Mouse (Mus musculus): ENCODE results near the gene Uspl1. TPM values are rescaled to one million over a fixed set of nuclear protein-coding genes. Genes with fewer than 3 reads are reported as not detected.
"Not testable (repeated sequence)": the region's sequence is repeated elsewhere in the genome, so short reads cannot be mapped to it uniquely, and the experiment has no call there.

Gene Uspl1
- polyA plus RNA-seq, 1 experiment from 2014 or later = 15.5 TPM

GRCm38 (mm10) chr5:149140336-149140735, 43.8 kb upstream of the Uspl1 start:
- no peak overlapping the region for H3K27ac ChIP-seq (replicated peaks)
- no peak overlapping the region for H3K9ac ChIP-seq (ENCODE audit: low read length)
- H3K27me3 ChIP-seq (ENCODE audit: control insufficient read depth, insufficient read depth, low read length) = no peaks in the 10 kb centered on the region
- DNase-seq (ENCODE audit: low spot score) = no peak
- no peaks in the 10 kb centered on the region for H3K36me3 ChIP-seq (ENCODE audit: control insufficient read depth, insufficient read depth, low read length)
- ATAC-seq (ENCODE audit: low FRiP score, low TSS enrichment) = no peak
- H3K4me1 ChIP-seq (replicated peaks; ENCODE audit: control insufficient read depth, insufficient read depth) = no peaks in the 10 kb centered on the region
- H3K9me3 ChIP-seq (ENCODE audit: control insufficient read depth, low read length) = no peaks in the 10 kb centered on the region
- no peak overlapping the region for H3K4me2 ChIP-seq (replicated peaks; ENCODE audit: low read depth)
- TF ChIP-seq EP300 (optimal IDR thresholded peaks at IDR 0.05) = no peak
- TF ChIP-seq CTCF (IDR thresholded peaks at IDR 0.05; ENCODE audit: low read depth) = no peak
- no peak overlapping the region for H3K4me3 ChIP-seq (ENCODE audit: low read depth, low read length)
- WGBS = 66% methylated on average over 9 of the region's 9 CpGs

- not testable (repeated sequence) for ATAC-seq (ENCODE audit: low FRiP score, low TSS enrichment); H3K4me1 ChIP-seq (replicated peaks; ENCODE audit: control insufficient read depth, insufficient read depth); H3K4me3 ChIP-seq (ENCODE audit: low read depth, low read length)
These were observed 43.0 kb upstream of the Uspl1 start for GRCm38 (mm10) chr5:149141155-149141554.

GRCm38 (mm10) chr5:149143766-149144375, 40.3 kb upstream of the Uspl1 start:
- H3K4me1 ChIP-seq (replicated peaks; ENCODE audit: control insufficient read depth, insufficient read depth) = no peaks in the 10 kb centered on the region
- DNase-seq (ENCODE audit: low spot score) (peak; percentile 50), ATAC-seq (ENCODE audit: low FRiP score, low TSS enrichment) (peak; percentile 87)
- WGBS = 39% methylated on average over 25 of the region's 25 CpGs
- no peaks in the 10 kb centered on the region for H3K36me3 ChIP-seq (ENCODE audit: control insufficient read depth, insufficient read depth, low read length)
- no peaks in the 10 kb centered on the region for H3K27me3 ChIP-seq (ENCODE audit: control insufficient read depth, insufficient read depth, low read length)
- peak overlapping the region; percentile 75 for H3K27ac ChIP-seq (replicated peaks)
- no peak overlapping the region for H3K4me3 ChIP-seq (ENCODE audit: low read depth, low read length)
- no peak overlapping the region for H3K9ac ChIP-seq (ENCODE audit: low read length)
- H3K9me3 ChIP-seq (ENCODE audit: control insufficient read depth, low read length) = no peaks in the 10 kb centered on the region
- TF ChIP-seq CTCF (IDR thresholded peaks at IDR 0.05; ENCODE audit: low read depth) = peak; percentile 10; the same call in 1 of the 2 replicates
- no peak for TF ChIP-seq EP300 (optimal IDR thresholded peaks at IDR 0.05)
- no peak overlapping the region for H3K4me2 ChIP-seq (replicated peaks; ENCODE audit: low read depth)

More at GRCm38 (mm10) chr5:149141155-149141554, 43.0 kb upstream of the Uspl1 start:
- not testable (repeated sequence) for H3K27me3 ChIP-seq (ENCODE audit: control insufficient read depth, insufficient read depth, low read length); H3K9me3 ChIP-seq (ENCODE audit: control insufficient read depth, low read length); H3K9ac ChIP-seq (ENCODE audit: low read length); H3K4me2 ChIP-seq (replicated peaks; ENCODE audit: low read depth); DNase-seq (ENCODE audit: low spot score); H3K27ac ChIP-seq (replicated peaks); H3K36me3 ChIP-seq (ENCODE audit: control insufficient read depth, insufficient read depth, low read length)
- WGBS = 92% methylated on average over 1 of the region's 1 CpGs

GRCm38 (mm10) chr5:149146691-149147090, 37.5 kb upstream of the Uspl1 start:
- DNase-seq (ENCODE audit: low spot score) = no peak
- H3K36me3 ChIP-seq (ENCODE audit: control insufficient read depth, insufficient read depth, low read length) = no peaks in the 10 kb centered on the region
- no peak overlapping the region for H3K9ac ChIP-seq (ENCODE audit: low read length)
- H3K27ac ChIP-seq (replicated peaks) = no peak overlapping the region
- no peak overlapping the region for H3K4me2 ChIP-seq (replicated peaks; ENCODE audit: low read depth)
- no peak overlapping the region for H3K4me3 ChIP-seq (ENCODE audit: low read depth, low read length)
- no peaks in the 10 kb centered on the region for H3K9me3 ChIP-seq (ENCODE audit: control insufficient read depth, low read length)
- TF ChIP-seq EP300 (optimal IDR thresholded peaks at IDR 0.05) (no peak), CTCF (IDR thresholded peaks at IDR 0.05; ENCODE audit: low read depth) (no peak)
- ATAC-seq (ENCODE audit: low FRiP score, low TSS enrichment) = no peak
- no peaks in the 10 kb centered on the region for H3K27me3 ChIP-seq (ENCODE audit: control insufficient read depth, insufficient read depth, low read length)
- H3K4me1 ChIP-seq (replicated peaks; ENCODE audit: control insufficient read depth, insufficient read depth) = no peaks in the 10 kb centered on the region
- WGBS = 71% methylated on average over 7 of the region's 7 CpGs

- WGBS = 72% methylated on average over 8 of the region's 8 CpGs
- no peak overlapping the region for H3K27ac ChIP-seq (replicated peaks)
- ATAC-seq (ENCODE audit: low FRiP score, low TSS enrichment) = no peak
- no peak overlapping the region for H3K4me3 ChIP-seq (ENCODE audit: low read depth, low read length)
- H3K36me3 ChIP-seq (ENCODE audit: control insufficient read depth, insufficient read depth, low read length) = no peaks in the 10 kb centered on the region
- TF ChIP-seq CTCF (IDR thresholded peaks at IDR 0.05; ENCODE audit: low read depth) (no peak), EP300 (optimal IDR thresholded peaks at IDR 0.05) (no peak)
- no peak overlapping the region for H3K4me2 ChIP-seq (replicated peaks; ENCODE audit: low read depth)
- no peaks in the 10 kb centered on the region for H3K9me3 ChIP-seq (ENCODE audit: control insufficient read depth, low read length)
- no peak overlapping the region for H3K9ac ChIP-seq (ENCODE audit: low read length)
- H3K4me1 ChIP-seq (replicated peaks; ENCODE audit: control insufficient read depth, insufficient read depth) = no peaks in the 10 kb centered on the region
- no peak for DNase-seq (ENCODE audit: low spot score)
- H3K27me3 ChIP-seq (ENCODE audit: control insufficient read depth, insufficient read depth, low read length) = no peaks in the 10 kb centered on the region
These were observed 36.7 kb upstream of the Uspl1 start for GRCm38 (mm10) chr5:149147386-149148000.

- TF ChIP-seq CTCF (IDR thresholded peaks at IDR 0.05; ENCODE audit: low read depth) (no peak), EP300 (optimal IDR thresholded peaks at IDR 0.05) (no peak)
- no peak for ATAC-seq (ENCODE audit: low FRiP score, low TSS enrichment)
These were observed 33.3 kb upstream of the Uspl1 start for GRCm38 (mm10) chr5:149150882-149151281.

More at GRCm38 (mm10) chr5:149150882-149151281, 33.3 kb upstream of the Uspl1 start:
- no peak for DNase-seq (ENCODE audit: low spot score)
- no peaks in the 10 kb centered on the region for H3K36me3 ChIP-seq (ENCODE audit: control insufficient read depth, insufficient read depth, low read length)
- no peak overlapping the region for H3K27ac ChIP-seq (replicated peaks)
- H3K4me3 ChIP-seq (ENCODE audit: low read depth, low read length) = no peak overlapping the region
- H3K9ac ChIP-seq (ENCODE audit: low read length) = no peak overlapping the region
- no peak overlapping the region for H3K4me2 ChIP-seq (replicated peaks; ENCODE audit: low read depth)
- 90% methylated on average over 3 of the region's 3 CpGs for WGBS
- H3K27me3 ChIP-seq (ENCODE audit: control insufficient read depth, insufficient read depth, low read length) = no peaks in the 10 kb centered on the region
- no peaks in the 10 kb centered on the region for H3K9me3 ChIP-seq (ENCODE audit: control insufficient read depth, low read length)
- H3K4me1 ChIP-seq (replicated peaks; ENCODE audit: control insufficient read depth, insufficient read depth) = no peaks in the 10 kb centered on the region

Data from stomach, postnatal 0 days (tissue).